Mouse (Mus musculus): ENCODE measurements around the gene Slc17a7. TPM values are rescaled to one million over a fixed set of nuclear protein-coding genes. Genes with fewer than 3 reads are reported as not detected.
A peak's percentile ranks its signal among the peaks of the same experiment; 100 is the strongest.
"Not testable (repeated sequence)": the region's sequence is repeated elsewhere in the genome, so short reads cannot be mapped to it uniquely, and the experiment has no call there.

The Slc17a7 gene
- polyA plus RNA-seq, 1 experiment from 2014 or later = 3.6 TPM

GRCm38 (mm10) chr7:45147899-45148298 is 15.8 kb upstream of the Slc17a7 start:
- H3K4me3 ChIP-seq (ENCODE audit: low read depth, low read length) = no peak overlapping the region
- no peak overlapping the region for H3K4me2 ChIP-seq (ENCODE audit: low read depth, low read length, severe bottlenecking)
- no peaks in the 10 kb centered on the region; the same call in 1 of the 2 replicates for H3K4me1 ChIP-seq (replicated peaks; ENCODE audit: control insufficient read depth, insufficient read depth, low read length)
- H3K9me3 ChIP-seq (ENCODE audit: control insufficient read depth, low read length) = no peaks in the 10 kb centered on the region
- 95% methylated on average over 11 of the region's 11 CpGs for WGBS
- no peak overlapping the region for H3K27ac ChIP-seq (ENCODE audit: low read depth, low read length)
- no peaks in the 10 kb centered on the region for H3K27me3 ChIP-seq (ENCODE audit: control insufficient read depth, insufficient read depth, low read length)
- ATAC-seq (replicated peaks; ENCODE audit: low FRiP score) (no peak), DNase-seq (ENCODE audit: low spot score) (no peak)
- no peaks in the 10 kb centered on the region; the same call in 1 of the 2 replicates for H3K36me3 ChIP-seq (ENCODE audit: control insufficient read depth, insufficient read depth, low read length)
- H3K9ac ChIP-seq (ENCODE audit: low read length) = no peak overlapping the region

GRCm38 (mm10) chr7:45148534-45149098 is 15.1 kb upstream of the Slc17a7 start:
- Histone ChIP-seq H3K4me2 (ENCODE audit: low read depth, low read length, severe bottlenecking) (no peak overlapping the region), H3K9ac (ENCODE audit: low read length) (no peak overlapping the region), H3K4me1 (replicated peaks; ENCODE audit: control insufficient read depth, insufficient read depth, low read length) (peaks cover 3% of the 10 kb centered on the region; the same call in 1 of the 2 replicates), H3K36me3 (ENCODE audit: control insufficient read depth, insufficient read depth, low read length) (no peaks in the 10 kb centered on the region; the same call in 1 of the 2 replicates), H3K27me3 (ENCODE audit: control insufficient read depth, insufficient read depth, low read length) (no peaks in the 10 kb centered on the region), H3K27ac (ENCODE audit: low read depth, low read length) (no peak overlapping the region), H3K4me3 (ENCODE audit: low read depth, low read length) (no peak overlapping the region), H3K9me3 (ENCODE audit: control insufficient read depth, low read length) (no peaks in the 10 kb centered on the region)
- 74% methylated on average over 4 of the region's 4 CpGs for WGBS
- ATAC-seq (replicated peaks; ENCODE audit: low FRiP score) = no peak
- DNase-seq (ENCODE audit: low spot score) = no peak

GRCm38 (mm10) chr7:45149545-45149944 is 14.2 kb upstream of the Slc17a7 start:
- Histone ChIP-seq H3K9ac (ENCODE audit: low read length) (no peak overlapping the region; the same call in 1 of the 2 replicates), H3K27me3 (ENCODE audit: control insufficient read depth, insufficient read depth, low read length) (no peaks in the 10 kb centered on the region), H3K4me2 (ENCODE audit: low read depth, low read length, severe bottlenecking) (no peak overlapping the region), H3K4me3 (ENCODE audit: low read depth, low read length) (no peak overlapping the region), H3K4me1 (replicated peaks; ENCODE audit: control insufficient read depth, insufficient read depth, low read length) (peaks cover 4% of the 10 kb centered on the region; the same call in 1 of the 2 replicates), H3K36me3 (ENCODE audit: control insufficient read depth, insufficient read depth, low read length) (no peaks in the 10 kb centered on the region; the same call in 1 of the 2 replicates), H3K9me3 (ENCODE audit: control insufficient read depth, low read length) (no peaks in the 10 kb centered on the region), H3K27ac (ENCODE audit: low read depth, low read length) (no peak overlapping the region)
- WGBS = 31% methylated on average over 6 of the region's 6 CpGs
- ATAC-seq (replicated peaks; ENCODE audit: low FRiP score) (no peak), DNase-seq (ENCODE audit: low spot score) (no peak)

- H3K4me2 ChIP-seq (ENCODE audit: low read depth, low read length, severe bottlenecking) = no peak overlapping the region
- H3K27me3 ChIP-seq (ENCODE audit: control insufficient read depth, insufficient read depth, low read length) = no peaks in the 10 kb centered on the region
- H3K4me1 ChIP-seq (replicated peaks; ENCODE audit: control insufficient read depth, insufficient read depth, low read length) = peaks cover 4% of the 10 kb centered on the region; the same call in 1 of the 2 replicates
- 66% methylated on average over 4 of the region's 4 CpGs for WGBS
- no peaks in the 10 kb centered on the region for H3K9me3 ChIP-seq (ENCODE audit: control insufficient read depth, low read length)
- no peak overlapping the region for H3K9ac ChIP-seq (ENCODE audit: low read length)
- H3K4me3 ChIP-seq (ENCODE audit: low read depth, low read length) = no peak overlapping the region
- no peak overlapping the region for H3K27ac ChIP-seq (ENCODE audit: low read depth, low read length)
- H3K36me3 ChIP-seq (ENCODE audit: control insufficient read depth, insufficient read depth, low read length) = no peaks in the 10 kb centered on the region; the same call in 1 of the 2 replicates
- ATAC-seq (replicated peaks; ENCODE audit: low FRiP score) (no peak), DNase-seq (ENCODE audit: low spot score) (no peak)
Measured at GRCm38 (mm10) chr7:45150321-45150720, 13.4 kb upstream of the Slc17a7 start.

- Histone ChIP-seq H3K27ac (ENCODE audit: low read depth, low read length) (no peak overlapping the region), H3K4me1 (replicated peaks; ENCODE audit: control insufficient read depth, insufficient read depth, low read length) (peaks cover 4% of the 10 kb centered on the region; the same call in 1 of the 2 replicates), H3K36me3 (ENCODE audit: control insufficient read depth, insufficient read depth, low read length) (no peaks in the 10 kb centered on the region; the same call in 1 of the 2 replicates), H3K27me3 (ENCODE audit: control insufficient read depth, insufficient read depth, low read length) (no peaks in the 10 kb centered on the region), H3K4me3 (ENCODE audit: low read depth, low read length) (no peak overlapping the region), H3K9me3 (ENCODE audit: control insufficient read depth, low read length) (no peaks in the 10 kb centered on the region), H3K9ac (ENCODE audit: low read length) (no peak overlapping the region), H3K4me2 (ENCODE audit: low read depth, low read length, severe bottlenecking) (no peak overlapping the region)
- ATAC-seq (replicated peaks; ENCODE audit: low FRiP score) (no peak), DNase-seq (ENCODE audit: low spot score) (no peak)
- WGBS = 76% methylated on average over 11 of the region's 11 CpGs
Measured at GRCm38 (mm10) chr7:45151303-45151702, 12.4 kb upstream of the Slc17a7 start.

GRCm38 (mm10) chr7:45153052-45153451 is 10.7 kb upstream of the Slc17a7 start:
- H3K4me3 ChIP-seq (ENCODE audit: low read depth, low read length); H3K9ac ChIP-seq (ENCODE audit: low read length); DNase-seq (ENCODE audit: low spot score); H3K27me3 ChIP-seq (ENCODE audit: control insufficient read depth, insufficient read depth, low read length); ATAC-seq (replicated peaks; ENCODE audit: low FRiP score); H3K36me3 ChIP-seq (ENCODE audit: control insufficient read depth, insufficient read depth, low read length); H3K9me3 ChIP-seq (ENCODE audit: control insufficient read depth, low read length); H3K27ac ChIP-seq (ENCODE audit: low read depth, low read length); H3K4me1 ChIP-seq (replicated peaks; ENCODE audit: control insufficient read depth, insufficient read depth, low read length): not testable (repeated sequence)
- WGBS = 98% methylated on average over 2 of the region's 2 CpGs
- H3K4me2 ChIP-seq (ENCODE audit: low read depth, low read length, severe bottlenecking) = peak overlapping the region; percentile 87; the same call in 1 of the 2 replicates

GRCm38 (mm10) chr7:45153586-45153985 is 10.2 kb upstream of the Slc17a7 start:
- ATAC-seq (replicated peaks; ENCODE audit: low FRiP score) (no peak), DNase-seq (ENCODE audit: low spot score) (no peak)
- Histone ChIP-seq H3K27ac (ENCODE audit: low read depth, low read length) (peak overlapping the region; percentile 75; the same call in 1 of the 2 replicates), H3K9ac (ENCODE audit: low read length) (peak overlapping the region; percentile 81), H3K27me3 (ENCODE audit: control insufficient read depth, insufficient read depth, low read length) (no peaks in the 10 kb centered on the region), H3K4me2 (ENCODE audit: low read depth, low read length, severe bottlenecking) (peak overlapping the region; percentile 87), H3K9me3 (ENCODE audit: control insufficient read depth, low read length) (no peaks in the 10 kb centered on the region), H3K36me3 (ENCODE audit: control insufficient read depth, insufficient read depth, low read length) (no peaks in the 10 kb centered on the region), H3K4me1 (replicated peaks; ENCODE audit: control insufficient read depth, insufficient read depth, low read length) (peaks cover 4% of the 10 kb centered on the region; the same call in 1 of the 2 replicates), H3K4me3 (ENCODE audit: low read depth, low read length) (peak overlapping the region; percentile 58)
- WGBS = 4% methylated on average over 5 of the region's 5 CpGs

GRCm38 (mm10) chr7:45154096-45154992 is 9.4 kb upstream of the Slc17a7 start, which contains the start of the genes Pih1d1 and Aldh16a1:
Gene Pih1d1, plus strand, starts transcription at chr7:45154303.
Gene Aldh16a1, minus strand, starts transcription at chr7:45154584.
- WGBS = 6% methylated on average over 68 of the region's 69 CpGs
- H3K4me3 ChIP-seq (ENCODE audit: low read depth, low read length) = peak within 1 kb of the TSS; percentile 58
- no peaks in the 10 kb centered on the region for H3K27me3 ChIP-seq (ENCODE audit: control insufficient read depth, insufficient read depth, low read length)
- peak within 1 kb of the TSS; percentile 87 for H3K4me2 ChIP-seq (ENCODE audit: low read depth, low read length, severe bottlenecking)
- DNase-seq (ENCODE audit: low spot score) (peak; percentile 99), ATAC-seq (replicated peaks; ENCODE audit: low FRiP score) (peak; percentile 96)
- H3K27ac ChIP-seq (ENCODE audit: low read depth, low read length) = peak within 1 kb of the TSS; percentile 75
- H3K36me3 ChIP-seq (ENCODE audit: control insufficient read depth, insufficient read depth, low read length) = no peaks in the 10 kb centered on the region
- H3K9me3 ChIP-seq (ENCODE audit: control insufficient read depth, low read length) = no peaks in the 10 kb centered on the region
- H3K4me1 ChIP-seq (replicated peaks; ENCODE audit: control insufficient read depth, insufficient read depth, low read length) = peaks cover 4% of the 10 kb centered on the region; the same call in 1 of the 2 replicates
- H3K9ac ChIP-seq (ENCODE audit: low read length) = peak within 1 kb of the TSS; percentile 81

Data from forebrain, embryonic 11.5 days (tissue).